Mouse (Mus musculus): ENCODE measurements at regions not wholly inside any gene's neighbourhood (a gene's known extent, or its start where the extent isn't known, plus 50 kb on each side); places are given as distances from the start of the nearest gene placed in this dataset.

GRCm38 (mm10) chr11:105538421-105539210 is 51.2 kb upstream of the Tanc2 start:
- H3K4me1 ChIP-seq, result peaks cover 4% of the 10 kb centered on the region; the same call in 1 of the 2 replicates
- no peak overlapping the region for H3K4me2 ChIP-seq (replicated peaks)
- 86% methylated on average over 7 of the region's 7 CpGs for WGBS
- no peak overlapping the region for H3K4me3 ChIP-seq
- no peak overlapping the region for H3K9ac ChIP-seq
- no peak for ATAC-seq (ENCODE audit: insufficient number of reproducible peaks, insufficient read depth, low FRiP score, low TSS enrichment)
- no peak overlapping the region for H3K27ac ChIP-seq
- H3K9me3 ChIP-seq, result no peaks in the 10 kb centered on the region
- H3K27me3 ChIP-seq, result no peaks in the 10 kb centered on the region
- no peaks in the 10 kb centered on the region for H3K36me3 ChIP-seq

GRCm38 (mm10) chr11:105532616-105533015 is 57.2 kb upstream of the Tanc2 start:
- H3K36me3 ChIP-seq, result no peaks in the 10 kb centered on the region
- 85% methylated on average over 5 of the region's 5 CpGs for WGBS
- no peak overlapping the region for H3K4me2 ChIP-seq (replicated peaks)
- H3K9me3 ChIP-seq, result no peaks in the 10 kb centered on the region
- ATAC-seq (ENCODE audit: insufficient number of reproducible peaks, insufficient read depth, low FRiP score, low TSS enrichment), result 0 out of 2 replicates have a peak, but pooled peaks have one; percentile 60
- H3K27me3 ChIP-seq, result no peaks in the 10 kb centered on the region
- H3K9ac ChIP-seq, result no peak overlapping the region
- no peaks in the 10 kb centered on the region for H3K4me1 ChIP-seq
- H3K27ac ChIP-seq, result no peak overlapping the region
- H3K4me3 ChIP-seq, result no peak overlapping the region

- ATAC-seq (ENCODE audit: insufficient number of reproducible peaks, insufficient read depth, low FRiP score, low TSS enrichment), result no peak
- no peaks in the 10 kb centered on the region for H3K27me3 ChIP-seq
- WGBS, result 69% methylated on average over 10 of the region's 10 CpGs
- no peak overlapping the region for H3K4me2 ChIP-seq (replicated peaks)
- H3K4me3 ChIP-seq, result no peak overlapping the region
- peaks cover 12% of the 10 kb centered on the region for H3K4me1 ChIP-seq
- no peaks in the 10 kb centered on the region for H3K9me3 ChIP-seq
- H3K36me3 ChIP-seq, result no peaks in the 10 kb centered on the region
- no peak overlapping the region for H3K9ac ChIP-seq
- no peak overlapping the region for H3K27ac ChIP-seq
Measured at GRCm38 (mm10) chr11:105530711-105531157, 59.1 kb upstream of the Tanc2 start.

GRCm38 (mm10) chr11:105526066-105526465 is 63.7 kb upstream of the Tanc2 start:
- Histone ChIP-seq H3K4me2 (replicated peaks) (no peak overlapping the region), H3K9me3 (no peaks in the 10 kb centered on the region), H3K4me1 (peaks cover 29% of the 10 kb centered on the region), H3K27me3 (no peaks in the 10 kb centered on the region), H3K4me3 (no peak overlapping the region), H3K9ac (no peak overlapping the region), H3K36me3 (no peaks in the 10 kb centered on the region), H3K27ac (no peak overlapping the region)
- WGBS, result 89% methylated on average over 4 of the region's 4 CpGs
- no peak for ATAC-seq (ENCODE audit: insufficient number of reproducible peaks, insufficient read depth, low FRiP score, low TSS enrichment)

- no peak overlapping the region for H3K9ac ChIP-seq
- whole genome bisulfite sequencing, result 20% methylated on average over 5 of the region's 5 CpGs
- H3K4me2 ChIP-seq (replicated peaks), result no peak overlapping the region
- ATAC-seq (ENCODE audit: insufficient number of reproducible peaks, insufficient read depth, low FRiP score, low TSS enrichment), result no peak
- no peaks in the 10 kb centered on the region for H3K36me3 ChIP-seq
- peak overlapping the region; percentile 37; the same call in 1 of the 2 replicates for H3K27ac ChIP-seq
- peaks cover 29% of the 10 kb centered on the region for H3K4me1 ChIP-seq
- H3K9me3 ChIP-seq, result no peaks in the 10 kb centered on the region
- no peaks in the 10 kb centered on the region for H3K27me3 ChIP-seq
- no peak overlapping the region for H3K4me3 ChIP-seq
Measured at GRCm38 (mm10) chr11:105525608-105526007, 64.2 kb upstream of the Tanc2 start.

- ATAC-seq (ENCODE audit: insufficient number of reproducible peaks, insufficient read depth, low FRiP score, low TSS enrichment), result no peak
- no peaks in the 10 kb centered on the region for H3K9me3 ChIP-seq
- H3K9ac ChIP-seq, result no peak overlapping the region
- no peak overlapping the region for H3K4me3 ChIP-seq
- no peaks in the 10 kb centered on the region for H3K36me3 ChIP-seq
- H3K4me2 ChIP-seq (replicated peaks), result no peak overlapping the region
- WGBS, result 24% methylated on average over 8 of the region's 8 CpGs
- peaks cover 29% of the 10 kb centered on the region for H3K4me1 ChIP-seq
- H3K27me3 ChIP-seq, result no peaks in the 10 kb centered on the region
- no peak overlapping the region for H3K27ac ChIP-seq
Measured at GRCm38 (mm10) chr11:105524400-105524799, 65.4 kb upstream of the Tanc2 start.

- H3K27ac ChIP-seq, result no peak overlapping the region
- no peaks in the 10 kb centered on the region for H3K9me3 ChIP-seq
- peak; percentile 66; the same call in 1 of the 2 replicates for ATAC-seq (ENCODE audit: insufficient number of reproducible peaks, insufficient read depth, low FRiP score, low TSS enrichment)
- H3K4me2 ChIP-seq (replicated peaks), result no peak overlapping the region
- no peak overlapping the region for H3K9ac ChIP-seq
- 26% methylated on average over 8 of the region's 8 CpGs for WGBS
- peaks cover 29% of the 10 kb centered on the region for H3K4me1 ChIP-seq
- no peaks in the 10 kb centered on the region for H3K27me3 ChIP-seq
- no peak overlapping the region for H3K4me3 ChIP-seq
- no peaks in the 10 kb centered on the region for H3K36me3 ChIP-seq
Measured at GRCm38 (mm10) chr11:105523765-105524164, 66.0 kb upstream of the Tanc2 start.

GRCm38 (mm10) chr11:105520398-105520797 is 63.9 kb upstream of the March10 start:
- Histone ChIP-seq H3K4me1 (peaks cover 13% of the 10 kb centered on the region), H3K9ac (no peak overlapping the region), H3K4me3 (no peak overlapping the region), H3K27me3 (no peaks in the 10 kb centered on the region), H3K9me3 (no peaks in the 10 kb centered on the region), H3K36me3 (no peaks in the 10 kb centered on the region), H3K27ac (no peak overlapping the region), H3K4me2 (replicated peaks) (no peak overlapping the region)
- WGBS, result 92% methylated on average over 3 of the region's 3 CpGs
- no peak for ATAC-seq (ENCODE audit: insufficient number of reproducible peaks, insufficient read depth, low FRiP score, low TSS enrichment)

- Histone ChIP-seq H3K27ac (no peak overlapping the region), H3K4me3 (no peak overlapping the region), H3K4me2 (replicated peaks) (no peak overlapping the region), H3K9ac (no peak overlapping the region), H3K36me3 (no peaks in the 10 kb centered on the region), H3K4me1 (peaks cover 18% of the 10 kb centered on the region; the same call in 1 of the 2 replicates), H3K9me3 (no peaks in the 10 kb centered on the region), H3K27me3 (no peaks in the 10 kb centered on the region)
- 79% methylated on average over 10 of the region's 10 CpGs for WGBS
- ATAC-seq (ENCODE audit: insufficient number of reproducible peaks, insufficient read depth, low FRiP score, low TSS enrichment), result no peak
Measured at GRCm38 (mm10) chr11:105513275-105513674, 56.7 kb upstream of the March10 start.

GRCm38 (mm10) chr11:105510626-105511025 is 54.1 kb upstream of the March10 start:
- H3K4me2 ChIP-seq (replicated peaks), result no peak overlapping the region
- H3K27me3 ChIP-seq, result no peaks in the 10 kb centered on the region
- H3K9me3 ChIP-seq, result no peaks in the 10 kb centered on the region
- no peak overlapping the region for H3K27ac ChIP-seq
- peaks cover 33% of the 10 kb centered on the region for H3K4me1 ChIP-seq
- no peak overlapping the region for H3K4me3 ChIP-seq
- ATAC-seq (ENCODE audit: insufficient number of reproducible peaks, insufficient read depth, low FRiP score, low TSS enrichment), result no peak
- 52% methylated on average over 4 of the region's 4 CpGs for WGBS
- no peaks in the 10 kb centered on the region for H3K36me3 ChIP-seq
- no peak overlapping the region for H3K9ac ChIP-seq

GRCm38 (mm10) chr11:105510056-105510455 is 53.5 kb upstream of the March10 start:
- Histone ChIP-seq H3K4me3 (no peak overlapping the region), H3K36me3 (no peaks in the 10 kb centered on the region), H3K9ac (no peak overlapping the region), H3K27ac (no peak overlapping the region), H3K27me3 (no peaks in the 10 kb centered on the region), H3K9me3 (no peaks in the 10 kb centered on the region), H3K4me2 (replicated peaks) (no peak overlapping the region), H3K4me1 (peaks cover 35% of the 10 kb centered on the region)
- whole genome bisulfite sequencing, result 56% methylated on average over 7 of the region's 7 CpGs
- ATAC-seq (ENCODE audit: insufficient number of reproducible peaks, insufficient read depth, low FRiP score, low TSS enrichment), result no peak

GRCm38 (mm10) chr11:105508660-105509038 is 52.1 kb upstream of the March10 start:
- Histone ChIP-seq H3K36me3 (no peaks in the 10 kb centered on the region), H3K27ac (peak overlapping the region; percentile 73), H3K9me3 (no peaks in the 10 kb centered on the region), H3K9ac (no peak overlapping the region), H3K27me3 (no peaks in the 10 kb centered on the region), H3K4me2 (replicated peaks) (peak overlapping the region; percentile 19; the same call in 1 of the 2 replicates), H3K4me1 (peaks cover 37% of the 10 kb centered on the region), H3K4me3 (no peak overlapping the region)
- 67% methylated on average over 7 of the region's 7 CpGs for WGBS
- no peak for ATAC-seq (ENCODE audit: insufficient number of reproducible peaks, insufficient read depth, low FRiP score, low TSS enrichment)

Measured in embryonic facial prominence, embryonic 12.5 days (tissue).